Mouse (Mus musculus): ENCODE measurements around the gene Vps37c.

DNA sequence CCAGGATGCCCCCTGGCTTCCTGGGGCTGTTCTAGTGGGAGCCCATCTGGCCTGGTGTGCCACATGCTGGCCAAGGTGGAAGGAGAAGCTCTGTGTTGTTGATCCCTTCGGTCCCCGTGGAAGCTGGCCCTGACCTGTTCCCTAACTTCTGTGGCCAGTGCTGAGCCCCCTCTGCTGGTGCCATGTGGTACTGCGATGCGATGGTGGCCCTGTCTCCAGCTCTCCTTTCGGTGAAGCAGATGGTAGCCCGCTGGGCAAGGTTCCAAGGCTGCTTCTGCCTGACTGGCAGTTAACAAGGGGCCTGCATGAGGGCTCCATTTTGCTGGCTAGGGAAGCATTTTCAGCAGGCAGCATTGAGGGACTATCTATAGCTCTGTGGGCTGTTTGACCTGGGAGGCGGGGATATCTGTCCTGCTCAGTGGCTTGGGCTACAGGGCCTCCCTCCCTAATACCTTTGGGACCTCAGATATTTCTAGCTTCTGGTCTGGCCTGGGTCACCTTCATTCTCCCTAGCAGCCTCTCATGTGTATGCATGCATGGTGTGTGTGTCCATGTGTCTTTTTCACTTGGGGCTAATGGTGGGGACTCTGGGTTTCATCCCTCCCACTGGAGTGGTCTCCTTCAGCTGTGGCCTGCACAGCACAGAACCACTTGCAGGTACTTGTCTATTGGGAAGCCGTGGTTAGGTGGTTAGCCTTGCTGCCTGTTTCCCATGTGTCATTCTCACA, 21.0 kb downstream of the Vps37c start:
- no peak for TF ChIP-seq GATA1 (IDR thresholded peaks at IDR 0.05; ENCODE audit: low read length)
- TF ChIP-seq TAL1 (IDR thresholded peaks at IDR 0.05; ENCODE audit: low read length), result no peak

Measured in erythroblast, embryonic 14.5 days (primary cell).